Mouse (Mus musculus) myocyte (in vitro differentiated cells): ENCODE data around the gene Ccdc92.

Source experiments
- CEBPB ChIP-seq: IDR thresholded peaks from 2 replicates; pipeline ENCODE4 v1.6.1; 2011; ENCODE audit warnings: mild to moderate bottlenecking, moderate library complexity; ENCODE audit not compliant: poor library complexity, insufficient read depth, severe bottlenecking
- E2F4 ChIP-seq: IDR thresholded peaks from one replicate; pipeline ENCODE4 v1.6.1; 2011; ENCODE audit warnings: mild to moderate bottlenecking, control low read depth, moderate library complexity; ENCODE audit not compliant: insufficient read depth
- MAX ChIP-seq: IDR thresholded peaks from one replicate; pipeline ENCODE4 v1.6.1; 2011; ENCODE audit warnings: low read depth, mild to moderate bottlenecking, control low read depth
- MYOD1 ChIP-seq, 3 experiments: IDR thresholded peaks; one replicate each; pipeline ENCODE4 v1.6.1; 2011; ENCODE audit warnings: control low read depth in 2 of 3, low read depth in 2 of 3, mild to moderate bottlenecking in 2 of 3, moderate library complexity in 1 of 3; ENCODE audit not compliant: insufficient read length in 2 of 3, control insufficient read depth in 1 of 3
- MYOG ChIP-seq, 3 experiments: IDR thresholded peaks; one replicate each; pipeline ENCODE4 v1.6.1; 2011; ENCODE audit warnings: control low read depth in 2 of 3, low read depth in 2 of 3, mild to moderate bottlenecking in 2 of 3; ENCODE audit not compliant: insufficient read length in 2 of 3, control insufficient read depth in 1 of 3, insufficient read depth in 1 of 3
- POLR2A ChIP-seq: IDR thresholded peaks from one replicate; pipeline ENCODE4 v1.6.1; 2011; ENCODE audit warnings: low read depth, mild to moderate bottlenecking, control low read depth, moderate library complexity; ENCODE audit not compliant: insufficient read length
- POLR2AphosphoS2 ChIP-seq: IDR thresholded peaks from one replicate; pipeline ENCODE4 v1.6.1; 2011; ENCODE audit warnings: low read depth, control low read depth; ENCODE audit not compliant: insufficient read length
- REST ChIP-seq: IDR thresholded peaks from one replicate; pipeline ENCODE4 v1.6.1; 2011; ENCODE audit warnings: mild to moderate bottlenecking, control low read depth, moderate library complexity; ENCODE audit not compliant: insufficient read depth, insufficient read length
- SRF ChIP-seq: IDR thresholded peaks from one replicate; pipeline ENCODE4 v1.6.1; 2011; ENCODE audit warnings: low read depth; ENCODE audit not compliant: control insufficient read depth, insufficient read length
- TCF12 ChIP-seq: IDR thresholded peaks from one replicate; pipeline ENCODE4 v1.6.1; 2011; ENCODE audit warnings: mild to moderate bottlenecking, control low read depth; ENCODE audit not compliant: poor library complexity, insufficient read depth, severe bottlenecking
- TCF3 ChIP-seq: IDR thresholded peaks from one replicate; pipeline ENCODE4 v1.6.1; 2011; ENCODE audit warnings: low read depth, control low read depth; ENCODE audit not compliant: insufficient read length
- USF1 ChIP-seq: IDR thresholded peaks from one replicate; pipeline ENCODE4 v1.6.1; 2011; ENCODE audit warnings: low read depth, mild to moderate bottlenecking, control low read depth, moderate library complexity

DNA sequence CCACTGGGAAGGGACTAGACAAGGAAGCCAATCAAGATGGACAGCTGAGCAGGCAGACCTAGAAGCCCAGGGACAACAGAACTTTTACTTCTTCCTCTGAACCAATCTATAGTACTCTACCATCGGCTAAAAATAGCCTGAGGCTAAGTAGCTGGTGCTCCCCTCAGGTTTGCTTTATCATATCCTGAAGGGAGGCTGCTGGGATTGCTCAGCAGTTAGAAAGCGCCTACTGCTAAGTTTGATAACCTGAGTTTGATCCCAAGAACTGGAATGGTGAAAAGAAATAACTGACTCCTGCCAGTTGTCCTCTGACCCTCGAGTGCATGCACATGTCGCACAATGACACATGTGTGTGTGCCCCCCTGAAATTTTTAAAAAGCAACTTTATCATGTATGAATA, 17.3 kb downstream of the Ccdc92 start:
- TF ChIP-seq CEBPB (no peak), POLR2A (no peak), MYOD1 (IDR thresholded peaks at IDR 0.05; ENCODE audit: control insufficient read depth in 1 of 3, insufficient read length in 2 of 3, low read depth in 2 of 3) (no peak), MAX (no peak), USF1 (no peak), E2F4 (no peak), TCF12 (no peak), POLR2AphosphoS2 (no peak), TCF3 (no peak), MYOG (IDR thresholded peaks at IDR 0.05; ENCODE audit: control insufficient read depth in 1 of 3, insufficient read depth in 1 of 3, insufficient read length in 2 of 3, low read depth in 2 of 3) (no peak), REST (no peak), SRF (no peak)
